Mouse (Mus musculus): ENCODE data around the gene Primpol.

Gene Primpol

GRCm38 (mm10) chr8:46551615-46552440 lies 65.2 kb downstream of the Primpol start, which contains the start of gene Cenpu:
TSS of gene Cenpu (plus strand) at chr8:46552028.
- DNase-seq, result peak; percentile 100

- peak; percentile 46 for DNase-seq
Observed at GRCm38 (mm10) chr8:46551029-46551428, 66.0 kb downstream of the Primpol start.

GRCm38 (mm10) chr8:46550058-46550457 lies 67.0 kb downstream of the Primpol start:
- no peak for DNase-seq

GRCm38 (mm10) chr8:46547245-46547644 lies 69.8 kb downstream of the Primpol start:
- DNase-seq, result peak; percentile 58

- DNase-seq, result no peak
Observed at GRCm38 (mm10) chr8:46546431-46547176, 70.4 kb downstream of the Primpol start.

- no peak for DNase-seq
Observed at GRCm38 (mm10) chr8:46545854-46546253, 71.2 kb downstream of the Primpol start.

- DNase-seq, result no peak
Observed at GRCm38 (mm10) chr8:46543662-46544061, 73.3 kb downstream of the Primpol start.

GRCm38 (mm10) chr8:46543191-46543590 lies 73.8 kb downstream of the Primpol start:
- no peak for DNase-seq

- DNase-seq, result no peak
Observed at GRCm38 (mm10) chr8:46539701-46540100, 77.3 kb downstream of the Primpol start.

GRCm38 (mm10) chr8:46533926-46534325 lies 83.1 kb downstream of the Primpol start:
- DNase-seq, result no peak

GRCm38 (mm10) chr8:46530541-46530940 lies 86.5 kb downstream of the Primpol start:
- no peak for DNase-seq

GRCm38 (mm10) chr8:46529508-46529907 lies 87.5 kb downstream of the Primpol start:
- DNase-seq, result no peak

GRCm38 (mm10) chr8:46526821-46527220 lies 90.2 kb downstream of the Primpol start:
- no peak for DNase-seq

- DNase-seq, result no peak
Observed at GRCm38 (mm10) chr8:46526098-46526497, 90.9 kb downstream of the Primpol start.
